Mouse (Mus musculus): ENCODE results near the gene Oas3. TPM values are rescaled to one million over a fixed set of nuclear protein-coding genes. Genes with fewer than 3 reads are reported as not detected.
A peak's percentile ranks its signal among the peaks of the same experiment; 100 is the strongest.

Oas3 gene
- total RNA-seq, 2 experiments from 2014 or later, result not detected

DNA sequence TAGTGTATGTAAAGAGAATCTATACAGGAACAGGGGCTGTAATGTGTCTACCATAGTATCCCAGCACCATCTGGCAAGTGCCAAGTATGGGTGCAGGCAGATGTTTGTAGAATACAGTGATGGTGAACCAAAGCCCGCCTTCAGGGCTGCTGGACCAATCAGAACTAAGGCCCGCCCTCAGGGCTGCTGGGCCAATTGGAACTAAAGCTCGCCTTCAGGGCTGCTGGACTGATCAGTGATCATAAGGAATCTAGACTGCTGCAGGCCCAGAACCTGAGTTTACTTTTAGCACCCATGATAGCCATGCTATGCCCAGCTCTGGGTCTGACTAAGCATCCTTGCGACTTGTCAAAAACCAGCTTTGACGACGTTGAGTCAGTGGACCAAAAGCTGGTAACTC is 15.6 kb downstream of the Oas3 start:
- DNase-seq (ENCODE audit: low spot score in 2 of 2), result no peak

DNA sequence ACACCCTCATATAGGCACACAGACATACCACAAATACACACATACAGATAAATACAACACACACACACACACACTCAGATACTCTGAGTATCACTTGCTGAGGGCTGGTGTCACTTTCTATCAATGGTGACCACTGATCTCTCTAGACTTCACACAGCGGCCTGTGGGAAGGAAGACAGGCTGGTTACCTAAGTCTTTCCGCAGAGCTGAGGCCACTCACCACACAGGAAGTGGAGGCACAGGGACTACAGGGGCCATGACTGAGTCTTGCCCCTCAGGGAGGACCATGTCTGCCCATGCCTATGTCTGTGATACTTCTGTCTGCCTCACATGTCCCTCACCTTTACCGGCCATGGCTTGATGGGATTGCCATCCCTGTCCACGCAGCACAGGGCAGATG is 23.2 kb downstream of the Oas3 start:
- DNase-seq (ENCODE audit: low spot score in 2 of 2), result no peak

DNA sequence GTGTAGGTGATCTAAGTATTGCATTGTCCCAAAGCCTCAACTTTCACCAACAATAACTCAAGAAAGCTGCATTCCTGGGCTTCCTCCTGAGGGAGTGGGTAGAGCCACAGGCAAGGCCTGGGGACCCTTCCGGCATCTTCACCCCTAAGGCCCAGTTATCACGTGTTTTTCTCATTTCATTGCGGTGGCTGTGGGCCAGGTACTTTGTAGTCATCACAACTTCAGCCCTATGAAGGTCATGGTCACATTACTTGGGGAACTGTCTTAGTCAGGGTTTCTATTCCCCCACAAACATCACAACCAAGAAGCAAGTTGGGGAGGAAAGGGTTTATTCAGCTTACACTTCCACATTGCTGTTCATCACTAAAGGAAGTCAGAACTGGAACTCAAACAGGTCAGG is 24.7 kb downstream of the Oas3 start:
- DNase-seq (ENCODE audit: low spot score in 2 of 2), result no peak

DNA sequence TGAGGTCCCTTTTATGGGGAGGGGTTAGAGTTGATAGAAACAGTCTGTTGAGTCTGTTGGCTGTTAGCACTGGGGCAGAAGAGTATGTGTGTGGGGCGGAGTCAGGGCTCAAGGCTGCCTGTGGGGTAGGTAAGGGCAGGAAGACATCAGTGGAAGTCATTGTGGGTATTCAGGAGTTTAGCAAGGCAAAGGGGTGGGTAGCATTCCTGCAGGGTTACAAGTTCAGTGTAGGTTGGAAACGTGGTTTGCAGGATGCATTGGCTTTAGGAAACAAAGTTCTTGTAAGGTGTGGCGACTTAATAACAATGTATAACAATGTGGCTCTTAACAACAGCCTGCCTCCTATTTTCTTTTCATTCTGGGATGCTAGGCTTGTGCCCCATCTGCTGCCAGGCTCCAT is 26.3 kb downstream of the Oas3 start:
- DNase-seq (ENCODE audit: low spot score in 2 of 2), result no peak

DNA sequence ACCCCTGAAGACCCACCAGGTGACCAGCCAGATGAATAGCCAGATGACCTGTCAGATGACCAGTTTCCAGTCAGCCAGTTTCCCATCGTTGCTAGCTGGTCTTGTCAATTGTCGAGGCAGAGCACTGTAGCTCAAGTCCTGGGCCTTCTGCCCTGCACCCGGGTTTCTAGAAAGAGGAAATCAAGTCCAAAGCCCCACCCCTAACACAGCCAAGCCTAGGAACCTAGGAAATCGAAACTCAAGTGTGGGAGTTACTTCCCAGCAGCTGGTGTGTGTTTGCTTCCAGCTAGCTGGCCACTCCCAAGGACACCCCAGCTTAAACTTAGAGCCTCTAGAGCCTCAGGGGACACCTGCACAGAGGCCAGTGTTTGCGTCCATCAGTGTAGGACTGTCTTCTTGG is 27.8 kb downstream of the Oas3 start, which contains the start of gene Oas2:
Gene Oas2, minus strand, starts transcription at position 166 of the 400 bp plus-strand sequence.
- no peak for DNase-seq (ENCODE audit: low spot score in 2 of 2)

DNA sequence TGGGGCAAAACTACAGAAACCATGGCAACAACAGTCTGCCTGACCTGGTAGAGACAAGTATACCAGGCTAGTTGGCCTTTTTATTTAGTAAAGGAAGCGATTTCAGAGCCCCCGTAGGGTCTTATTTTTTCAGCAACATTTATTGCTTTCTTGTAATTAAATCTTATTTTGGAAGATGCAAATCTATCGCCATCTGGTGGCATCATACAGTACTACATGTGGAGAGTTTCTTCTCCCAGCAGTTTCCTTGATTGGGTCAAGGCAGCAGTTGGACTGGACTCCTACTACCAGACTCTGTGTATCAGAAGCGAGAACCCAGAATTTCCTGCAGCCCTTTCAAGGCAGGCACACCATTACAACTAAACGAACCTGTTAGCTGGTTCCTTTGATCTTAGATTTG is 31.0 kb downstream of the Oas3 start:
- peak in 1 of 2 experiments; percentile 41 for DNase-seq (ENCODE audit: low spot score in 2 of 2)

DNA sequence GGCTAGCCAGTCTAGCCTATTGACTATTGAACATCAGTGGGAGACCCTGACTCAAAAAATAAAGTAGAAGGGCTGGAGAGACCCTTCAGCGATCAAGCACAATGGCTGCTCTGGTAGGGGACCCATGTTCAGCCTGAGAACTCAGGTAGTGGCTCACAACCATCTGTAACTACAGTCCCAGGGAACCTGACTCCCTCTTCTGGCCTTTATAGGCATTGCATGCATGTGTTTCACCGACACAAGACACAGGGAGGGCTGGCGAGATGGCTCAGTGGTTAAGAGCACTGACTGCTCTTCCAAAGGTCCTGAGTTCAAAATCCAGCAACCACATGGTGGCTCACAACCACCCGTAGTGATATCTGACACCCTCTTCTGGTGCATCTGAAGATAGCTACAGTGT is 35.3 kb downstream of the Oas3 start:
- no peak for DNase-seq (ENCODE audit: low spot score in 2 of 2)

DNA sequence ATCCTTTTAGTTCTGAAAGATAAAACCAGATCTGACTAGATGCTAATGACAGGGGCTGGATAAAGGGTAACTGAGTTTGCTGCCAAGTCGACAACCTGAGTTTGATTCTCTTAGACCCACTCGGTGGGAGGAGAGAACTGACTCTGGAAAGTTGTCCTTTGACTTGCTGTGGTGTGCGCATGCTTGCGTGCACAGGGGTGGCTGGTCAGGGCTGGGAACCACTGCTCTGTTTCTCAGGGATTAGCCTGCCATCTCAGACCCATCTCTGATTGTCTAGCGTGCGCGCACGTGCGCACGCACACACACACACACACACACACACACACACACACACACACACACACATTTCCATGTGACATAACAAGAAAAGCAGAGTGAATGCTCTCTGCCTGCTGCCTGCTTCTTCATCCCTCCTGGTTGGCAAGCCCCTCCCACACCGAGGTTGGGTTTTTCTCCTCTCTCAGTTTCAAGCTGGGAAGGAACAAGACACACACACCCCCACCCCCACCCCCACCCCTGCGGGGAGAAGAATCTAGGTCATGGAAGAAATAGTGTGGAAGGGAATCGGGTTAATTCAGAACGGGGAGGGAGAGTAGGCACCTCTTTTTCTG is 43.0 kb downstream of the Oas3 start:
- DNase-seq (ENCODE audit: low spot score in 2 of 2), result no peak

DNA sequence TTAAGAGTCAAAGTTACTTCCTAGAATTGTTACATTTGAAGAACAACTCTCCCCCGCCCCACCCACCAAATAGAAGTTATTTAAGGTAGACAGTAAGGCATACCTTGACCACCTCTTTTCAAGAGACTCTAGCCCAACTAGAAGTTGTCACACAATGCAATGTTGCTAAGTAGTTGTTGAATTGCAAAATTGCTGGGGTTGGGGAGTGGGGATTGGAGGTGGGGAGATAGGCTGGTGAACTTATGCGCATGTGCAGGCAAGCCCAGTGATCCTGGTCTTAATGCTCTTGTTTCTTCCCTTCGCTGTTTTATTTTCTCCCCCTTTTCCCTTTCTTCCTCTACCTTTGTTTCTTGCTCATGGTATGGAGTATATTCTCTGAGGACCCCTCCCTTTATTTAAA is 43.8 kb downstream of the Oas3 start:
- DNase-seq (ENCODE audit: low spot score in 2 of 2), result no peak

DNA sequence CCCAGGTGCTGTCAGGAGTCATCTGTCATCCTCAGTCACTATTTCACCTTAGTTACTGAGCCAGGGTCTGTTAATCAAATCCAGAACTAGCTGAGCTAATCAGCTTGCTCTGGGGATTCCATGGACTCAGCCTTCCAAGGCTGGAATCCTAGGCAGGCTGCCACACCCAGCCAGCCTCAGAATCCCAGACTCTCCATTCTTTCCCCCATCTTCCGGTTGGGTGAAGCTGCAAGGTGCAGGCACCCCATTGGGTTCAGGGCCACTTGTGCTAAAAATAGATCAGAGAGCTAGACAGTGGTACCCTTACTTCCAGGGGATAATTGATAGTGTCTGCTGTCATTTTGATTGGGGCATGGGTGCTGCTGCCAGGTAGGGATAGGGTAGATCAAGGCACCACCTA is 44.7 kb downstream of the Oas3 start:
- DNase-seq (ENCODE audit: low spot score in 2 of 2), result no peak

DNA sequence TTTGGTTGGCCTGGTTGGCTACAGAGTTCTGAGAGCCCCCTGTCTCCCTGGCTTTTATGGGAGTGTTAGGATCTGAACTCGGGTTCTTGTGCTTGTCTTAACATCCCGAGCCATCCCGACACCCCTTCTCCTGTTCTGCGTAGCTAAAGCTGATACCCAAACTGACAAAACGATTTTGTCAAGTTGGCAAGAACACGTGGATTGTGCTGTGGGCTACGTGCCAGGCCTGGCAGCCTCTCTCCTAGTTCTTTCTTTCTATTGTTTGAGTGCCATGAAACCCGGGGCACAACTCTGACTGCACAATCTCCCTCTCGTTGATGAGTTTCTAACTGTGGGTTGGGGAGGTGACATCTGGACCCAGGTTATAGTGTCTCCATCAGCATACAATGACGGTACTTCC is 48.1 kb downstream of the Oas3 start:
- DNase-seq (ENCODE audit: low spot score in 2 of 2), result no peak

DNA sequence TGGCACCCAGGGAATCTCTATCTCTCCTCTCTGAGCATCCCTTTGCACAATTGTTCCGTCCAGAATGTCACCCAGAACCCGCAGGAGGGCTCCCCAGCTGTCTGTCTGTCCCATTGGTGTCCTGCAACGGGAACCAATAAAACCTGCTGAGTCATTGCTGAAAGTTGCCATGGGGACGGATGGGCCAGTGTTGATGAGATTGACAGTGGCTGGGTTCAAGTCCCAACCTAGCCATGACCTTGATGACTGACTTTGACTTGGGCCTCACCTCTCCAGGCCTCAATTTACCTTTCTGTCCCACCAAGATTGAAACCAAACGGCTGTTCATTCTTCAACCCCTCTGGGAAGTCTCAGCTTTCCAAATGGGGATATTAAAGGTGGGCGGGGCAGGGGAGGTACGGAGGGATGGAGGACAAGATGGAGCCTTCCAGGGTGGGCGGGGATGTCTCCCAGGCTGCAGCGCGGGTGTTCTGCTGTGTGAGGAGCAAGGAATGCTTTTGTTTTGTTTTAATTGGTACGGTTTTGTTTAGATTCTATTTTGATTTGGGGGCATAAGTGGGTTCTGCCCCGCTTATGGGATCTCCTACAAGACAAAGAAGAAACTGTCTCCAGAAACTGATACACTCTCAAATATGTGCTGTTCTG is 51.5 kb downstream of the Oas3 start:
- DNase-seq (ENCODE audit: low spot score in 2 of 2), result no peak

DNA sequence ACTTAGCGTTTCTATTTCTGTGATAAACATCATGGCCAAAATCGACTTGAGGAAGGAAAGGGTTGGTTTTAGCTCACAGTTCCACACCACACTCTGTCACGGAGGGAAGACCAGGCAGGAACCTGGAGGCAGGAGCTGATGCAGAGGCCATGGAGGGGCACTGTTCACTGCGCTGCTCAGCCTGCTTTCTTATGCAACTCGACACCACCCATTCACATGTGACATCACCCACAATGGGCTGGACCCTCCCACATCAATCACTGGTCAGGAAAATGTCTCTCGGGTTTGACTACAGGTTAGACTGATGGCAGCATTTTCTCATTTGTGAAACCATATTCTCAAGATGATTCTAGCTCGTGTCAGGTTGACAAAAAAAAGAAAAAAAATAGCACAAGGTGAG is 56.5 kb downstream of the Oas3 start:
- DNase-seq (ENCODE audit: low spot score in 2 of 2), result no peak

DNA sequence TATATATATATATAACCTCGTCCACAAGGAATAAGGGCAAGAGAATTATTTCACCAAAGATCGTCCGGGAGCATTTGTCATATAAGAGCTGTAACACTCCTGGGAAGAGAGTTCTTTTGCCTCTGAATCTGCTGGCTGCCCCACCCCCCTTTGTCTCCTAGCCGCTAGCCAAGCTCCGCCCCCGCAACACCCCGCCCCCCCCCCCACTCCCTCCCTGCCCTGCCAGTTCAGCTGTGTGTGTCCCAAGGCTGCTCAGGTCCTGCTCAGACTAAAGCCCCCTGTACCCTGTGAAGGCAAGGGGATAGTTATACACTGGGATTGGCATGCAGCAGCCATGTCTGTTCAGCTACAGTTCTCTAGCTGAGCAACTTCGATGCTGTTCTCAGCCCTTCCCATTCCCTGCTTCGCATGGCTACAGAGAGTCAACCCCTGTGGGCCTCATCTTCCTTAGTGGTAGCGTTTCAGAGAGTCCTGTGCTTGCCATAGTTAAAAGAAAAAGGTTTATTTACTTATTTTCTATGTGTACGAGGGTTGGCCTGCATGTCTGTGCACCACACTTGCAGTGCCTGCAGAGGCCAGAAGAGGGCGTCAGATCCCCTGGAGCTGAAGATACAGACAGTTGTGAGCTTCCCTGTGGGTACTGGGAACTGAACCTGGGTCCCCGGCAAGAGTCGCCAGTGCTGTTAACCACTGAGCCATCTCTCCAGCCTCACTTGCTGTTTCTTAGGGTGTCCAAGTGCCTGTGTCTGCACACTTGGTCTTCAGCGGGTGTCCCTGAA is 58.7 kb downstream of the Oas3 start:
- DNase-seq (ENCODE audit: low spot score in 2 of 2), result no peak

DNA sequence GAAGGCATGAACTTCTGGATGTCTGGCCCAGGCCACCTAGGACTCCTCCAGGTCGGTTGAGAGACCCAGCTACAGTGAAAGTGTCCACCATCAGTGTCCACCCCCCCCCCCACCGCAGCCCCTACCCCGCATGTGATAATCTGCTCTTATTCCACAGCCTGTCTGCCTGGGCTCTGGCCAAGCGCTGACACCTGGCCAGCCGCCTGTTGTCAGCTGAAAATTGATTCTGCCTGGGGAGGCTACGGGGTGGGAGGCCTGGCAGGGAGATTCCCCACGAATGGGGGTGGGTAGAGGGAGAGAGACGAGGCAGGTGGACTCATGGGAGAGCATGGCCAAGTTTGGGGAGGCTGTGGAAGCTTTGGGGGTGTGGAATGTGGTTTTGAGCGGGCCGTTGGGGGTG is 60.3 kb downstream of the Oas3 start:
- no peak for DNase-seq (ENCODE audit: low spot score in 2 of 2)

DNA sequence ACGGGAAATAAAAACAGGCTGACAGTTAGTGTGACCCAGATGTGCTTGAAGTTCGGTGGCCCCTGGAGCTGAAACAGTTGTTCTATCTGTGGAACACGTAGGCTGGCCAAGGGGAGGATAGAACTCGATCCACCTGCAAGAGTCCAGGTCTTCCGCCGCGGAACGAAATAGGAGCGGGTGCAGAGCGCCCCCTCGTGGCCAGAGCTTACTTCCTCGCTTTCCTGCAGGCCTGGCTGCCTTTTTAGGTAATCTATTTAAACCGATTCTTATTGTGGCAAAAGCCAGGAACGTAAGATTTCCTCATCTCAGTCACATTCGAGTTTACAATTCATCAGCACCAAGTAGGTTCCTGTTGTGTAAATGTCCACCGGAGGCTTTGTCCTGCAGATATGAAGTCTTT is 63.1 kb downstream of the Oas3 start:
- peak; percentile 57 to 70 for DNase-seq (ENCODE audit: low spot score in 2 of 2)

DNA sequence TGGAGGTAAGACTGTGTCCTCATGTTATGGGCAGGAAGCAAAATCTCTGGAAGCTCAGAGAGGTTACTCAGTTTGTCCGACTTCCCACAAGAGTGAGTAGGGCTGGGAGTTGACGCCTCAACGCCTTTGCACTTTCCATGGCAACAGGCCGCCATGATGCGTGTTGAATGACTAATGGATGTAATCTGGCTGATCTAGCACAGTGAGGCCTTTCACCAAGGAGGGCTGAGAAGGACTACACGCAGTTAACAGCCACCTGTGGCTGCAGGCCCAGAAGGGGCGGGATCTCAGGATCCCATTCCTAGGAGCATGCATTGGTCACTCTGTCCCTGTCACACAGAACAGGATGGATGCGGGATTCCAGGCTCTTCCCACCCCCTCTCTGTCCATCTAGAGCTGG is 64.7 kb downstream of the Oas3 start:
- no peak for DNase-seq (ENCODE audit: low spot score in 2 of 2)

DNA sequence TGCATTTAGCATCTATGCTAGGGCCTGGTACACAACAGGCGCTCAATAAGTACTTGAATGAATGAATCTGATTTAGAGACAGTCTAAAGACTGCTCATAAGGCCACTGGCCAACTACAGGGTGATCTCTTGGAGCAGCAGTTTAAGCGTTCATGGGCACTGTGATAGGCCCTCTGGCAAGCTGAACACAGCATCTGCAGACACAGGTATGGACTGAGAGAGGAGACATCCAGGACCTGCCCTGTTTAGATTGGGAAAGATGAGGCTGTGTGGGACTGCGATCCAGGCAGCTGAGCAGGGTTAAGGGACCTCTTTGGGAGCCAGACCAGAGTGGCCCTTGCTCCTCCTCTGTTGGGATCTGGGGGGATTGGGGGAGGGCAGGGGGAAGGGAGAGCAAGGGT is 65.6 kb downstream of the Oas3 start, which contains the start of gene Dtx1:
Gene Dtx1, minus strand, starts transcription at position 101 of the 400 bp plus-strand sequence.
- DNase-seq (ENCODE audit: low spot score in 2 of 2), result no peak

DNA sequence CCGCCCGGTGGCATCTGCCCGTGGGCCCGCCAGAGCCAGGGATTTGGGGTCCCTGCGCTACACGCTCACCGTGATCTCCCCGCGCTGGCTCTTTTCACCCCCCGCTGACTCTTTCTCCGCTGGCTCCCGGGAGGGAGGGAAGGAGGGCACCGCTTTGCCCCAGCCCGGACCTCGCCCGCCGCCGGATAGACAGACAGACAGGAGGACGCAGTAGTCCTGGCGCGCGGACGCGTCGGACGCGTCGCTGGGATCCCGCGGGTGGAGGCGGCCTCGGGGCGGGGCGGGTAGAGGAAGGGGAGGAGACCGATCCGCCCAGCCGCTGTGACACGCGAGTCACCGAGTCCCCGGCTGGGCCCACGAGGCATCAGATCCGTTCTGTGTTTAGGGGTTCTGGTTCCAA is 66.0 kb downstream of the Oas3 start:
- peak in 1 of 2 experiments; percentile 35 for DNase-seq (ENCODE audit: low spot score in 2 of 2)

DNA sequence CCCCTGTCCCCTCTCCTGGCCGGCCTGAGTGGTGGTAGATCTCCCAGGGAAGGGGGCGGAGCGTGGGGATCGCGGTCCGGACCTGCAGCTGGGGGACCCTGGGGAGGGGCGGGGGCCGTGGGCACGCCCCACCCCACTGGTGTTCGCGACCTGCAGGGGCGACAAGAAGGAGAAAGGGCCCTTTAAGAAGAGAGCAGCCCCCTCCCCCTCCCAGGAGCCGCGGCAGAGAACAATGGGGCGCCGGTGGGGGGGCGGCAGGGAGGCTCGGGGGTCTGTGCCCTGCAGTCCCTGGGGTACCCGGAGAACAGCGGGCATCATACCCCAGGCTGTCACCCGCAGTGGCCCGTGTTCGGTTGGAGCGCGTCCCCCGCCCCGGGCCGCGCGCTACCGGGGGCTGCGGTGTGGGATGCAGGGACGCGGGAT is 66.6 kb downstream of the Oas3 start:
- DNase-seq (ENCODE audit: low spot score in 2 of 2), result no peak

DNA sequence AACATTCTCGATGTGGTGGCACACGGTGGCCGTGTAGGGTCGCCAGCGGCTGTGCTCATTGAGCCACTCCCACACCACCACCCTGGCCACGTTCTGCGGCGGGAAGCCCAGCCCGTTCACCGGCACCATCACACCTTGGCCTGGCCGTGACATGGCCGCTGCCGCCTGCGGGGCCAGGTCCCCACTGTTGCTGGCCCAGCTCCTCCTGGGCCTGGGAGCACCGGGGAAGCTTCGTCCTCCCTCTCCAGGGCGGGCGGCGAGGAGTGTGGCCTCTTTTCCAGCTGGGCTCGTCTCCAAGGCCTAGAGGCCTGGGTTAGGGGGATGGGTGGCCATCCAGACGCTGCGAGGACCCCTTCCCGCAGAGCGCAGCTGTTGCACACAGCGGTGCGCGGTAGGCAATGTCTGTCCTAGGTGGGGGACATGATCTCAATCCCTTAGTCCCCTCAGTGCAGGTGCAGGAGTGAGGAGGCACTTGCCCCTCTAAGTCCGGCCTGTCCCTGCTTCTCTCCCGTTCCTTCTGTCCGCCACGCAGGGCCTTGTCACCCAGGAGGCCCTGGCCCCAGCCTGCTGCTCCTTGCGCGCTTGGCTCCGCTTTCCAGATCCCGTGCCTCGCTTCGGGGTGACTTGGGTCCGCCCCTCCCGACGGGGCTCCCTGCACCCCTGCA is 67.2 kb downstream of the Oas3 start:
- peak in 1 of 2 experiments; percentile 39 for DNase-seq (ENCODE audit: low spot score in 2 of 2)

DNA sequence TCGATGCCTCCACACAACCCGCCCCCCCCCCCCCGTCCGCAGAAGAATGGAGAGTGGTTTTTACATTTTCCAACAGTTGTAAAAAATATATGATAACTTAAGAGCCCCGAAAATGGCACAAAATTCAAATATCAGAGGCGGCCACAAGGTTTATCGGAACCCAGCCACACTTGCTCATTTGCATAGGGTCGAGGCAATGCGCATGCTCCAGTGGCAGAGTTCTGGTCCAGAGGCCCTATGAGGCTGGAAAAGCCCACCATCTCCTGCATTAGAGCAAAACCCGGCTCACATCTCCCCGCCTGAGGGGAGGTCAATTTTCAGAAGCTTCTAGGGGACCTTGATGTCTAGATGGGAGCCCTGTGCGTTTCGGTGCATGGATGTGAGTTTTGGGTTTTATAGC is 70.5 kb downstream of the Oas3 start:
- no peak for DNase-seq (ENCODE audit: low spot score in 2 of 2)

Measured in gastrocnemius, postnatal 4 days (tissue).